Mouse (Mus musculus): Measurements from ENCODE around the gene Adgrf5. TPM values are rescaled to one million over a fixed set of nuclear protein-coding genes. Genes with fewer than 3 reads are reported as not detected.
A peak's percentile ranks its signal among the peaks of the same experiment; 100 is the strongest.
"Not testable (repeated sequence)": the region's sequence is repeated elsewhere in the genome, so short reads cannot be mapped to it uniquely, and the experiment has no call there.

The Adgrf5 gene
- polyA plus RNA-seq, 1 experiment = 19.0 TPM

GRCm38 (mm10) chr17:43334074-43334473, 26.2 kb upstream of the Adgrf5 start:
- Histone ChIP-seq H3K27me3 (ENCODE audit: control insufficient read depth, insufficient read depth, low read length) (no peaks in the 10 kb centered on the region), H3K4me1 (ENCODE audit: control insufficient read depth, insufficient read depth, low read length) (no peaks in the 10 kb centered on the region; the same call in 1 of the 2 replicates), H3K4me3 (replicated peaks; ENCODE audit: insufficient read depth, low read depth, low read length) (no peak overlapping the region), H3K27ac (ENCODE audit: insufficient read depth, low read length) (no peak overlapping the region)
- 89% methylated on average over 9 of the region's 9 CpGs for WGBS
- TF ChIP-seq CTCF (IDR thresholded peaks at IDR 0.05; ENCODE audit: borderline replicate concordance, insufficient read depth, low read depth, low read length) (no peak), POLR2A (IDR thresholded peaks at IDR 0.05; ENCODE audit: borderline replicate concordance, insufficient read depth, low read length) (no peak)
- no peak for DNase-seq

GRCm38 (mm10) chr17:43337643-43338042, 22.6 kb upstream of the Adgrf5 start:
- Histone ChIP-seq H3K27ac (ENCODE audit: insufficient read depth, low read length) (no peak overlapping the region), H3K27me3 (ENCODE audit: control insufficient read depth, insufficient read depth, low read length) (no peaks in the 10 kb centered on the region), H3K4me1 (ENCODE audit: control insufficient read depth, insufficient read depth, low read length) (no peaks in the 10 kb centered on the region), H3K4me3 (replicated peaks; ENCODE audit: insufficient read depth, low read depth, low read length) (no peak overlapping the region)
- no peak for DNase-seq
- 84% methylated on average over 2 of the region's 2 CpGs for WGBS
- TF ChIP-seq POLR2A (IDR thresholded peaks at IDR 0.05; ENCODE audit: borderline replicate concordance, insufficient read depth, low read length) (no peak), CTCF (IDR thresholded peaks at IDR 0.05; ENCODE audit: borderline replicate concordance, insufficient read depth, low read depth, low read length) (no peak)

GRCm38 (mm10) chr17:43338279-43338678, 22.0 kb upstream of the Adgrf5 start:
- no peak for TF ChIP-seq POLR2A (IDR thresholded peaks at IDR 0.05; ENCODE audit: borderline replicate concordance, insufficient read depth, low read length)
- TF ChIP-seq CTCF (IDR thresholded peaks at IDR 0.05; ENCODE audit: borderline replicate concordance, insufficient read depth, low read depth, low read length) = no peak
- no peaks in the 10 kb centered on the region for H3K4me1 ChIP-seq (ENCODE audit: control insufficient read depth, insufficient read depth, low read length)
- H3K27me3 ChIP-seq (ENCODE audit: control insufficient read depth, insufficient read depth, low read length) = no peaks in the 10 kb centered on the region
- DNase-seq = no peak
- no peak overlapping the region for H3K4me3 ChIP-seq (replicated peaks; ENCODE audit: insufficient read depth, low read depth, low read length)
- H3K27ac ChIP-seq (ENCODE audit: insufficient read depth, low read length) = no peak overlapping the region
- WGBS = 86% methylated on average over 3 of the region's 3 CpGs

GRCm38 (mm10) chr17:43346499-43346898, 13.8 kb upstream of the Adgrf5 start:
- H3K27me3 ChIP-seq (ENCODE audit: control insufficient read depth, insufficient read depth, low read length); H3K27ac ChIP-seq (ENCODE audit: insufficient read depth, low read length); H3K4me1 ChIP-seq (ENCODE audit: control insufficient read depth, insufficient read depth, low read length); DNase-seq; H3K4me3 ChIP-seq (replicated peaks; ENCODE audit: insufficient read depth, low read depth, low read length): not testable (repeated sequence)
- WGBS = 98% methylated on average over 2 of the region's 2 CpGs

GRCm38 (mm10) chr17:43357902-43358539, 2.2 kb upstream of the Adgrf5 start:
- 5% methylated on average over 9 of the region's 9 CpGs for WGBS
- DNase-seq = no peak
- H3K4me3 ChIP-seq (replicated peaks; ENCODE audit: insufficient read depth, low read depth, low read length) = no peak overlapping the region
- no peak overlapping the region for H3K27ac ChIP-seq (ENCODE audit: insufficient read depth, low read length)
- H3K4me1 ChIP-seq (ENCODE audit: control insufficient read depth, insufficient read depth, low read length) = no peaks in the 10 kb centered on the region
- H3K27me3 ChIP-seq (ENCODE audit: control insufficient read depth, insufficient read depth, low read length) = no peaks in the 10 kb centered on the region
- no peak for TF ChIP-seq POLR2A (IDR thresholded peaks at IDR 0.05; ENCODE audit: borderline replicate concordance, insufficient read depth, low read length)
- no peak for TF ChIP-seq CTCF (IDR thresholded peaks at IDR 0.05; ENCODE audit: borderline replicate concordance, insufficient read depth, low read depth, low read length)

- Histone ChIP-seq H3K27ac (ENCODE audit: insufficient read depth, low read length) (peak overlapping the region; percentile 30; the same call in 1 of the 2 replicates), H3K27me3 (ENCODE audit: control insufficient read depth, insufficient read depth, low read length) (no peaks in the 10 kb centered on the region), H3K4me1 (ENCODE audit: control insufficient read depth, insufficient read depth, low read length) (no peaks in the 10 kb centered on the region), H3K4me3 (replicated peaks; ENCODE audit: insufficient read depth, low read depth, low read length) (no peak overlapping the region)
- TF ChIP-seq POLR2A (IDR thresholded peaks at IDR 0.05; ENCODE audit: borderline replicate concordance, insufficient read depth, low read length) (no peak), CTCF (IDR thresholded peaks at IDR 0.05; ENCODE audit: borderline replicate concordance, insufficient read depth, low read depth, low read length) (no peak)
- no peak for DNase-seq
- 85% methylated on average over 11 of the region's 11 CpGs for WGBS
Measured at GRCm38 (mm10) chr17:43361021-43361420, 770 bp downstream of the Adgrf5 start.

- DNase-seq = no peak
- no peak for TF ChIP-seq CTCF (IDR thresholded peaks at IDR 0.05; ENCODE audit: borderline replicate concordance, insufficient read depth, low read depth, low read length)
- TF ChIP-seq POLR2A (IDR thresholded peaks at IDR 0.05; ENCODE audit: borderline replicate concordance, insufficient read depth, low read length) = no peak
- WGBS = 68% methylated on average over 11 of the region's 11 CpGs
Measured at GRCm38 (mm10) chr17:43362362-43362761, 2.1 kb downstream of the Adgrf5 start.

GRCm38 (mm10) chr17:43362881-43363280, 2.6 kb downstream of the Adgrf5 start:
- 58% methylated on average over 6 of the region's 6 CpGs for WGBS
- no peaks in the 10 kb centered on the region for H3K27me3 ChIP-seq (ENCODE audit: control insufficient read depth, insufficient read depth, low read length)
- DNase-seq = no peak
- no peaks in the 10 kb centered on the region for H3K4me1 ChIP-seq (ENCODE audit: control insufficient read depth, insufficient read depth, low read length)
- H3K4me3 ChIP-seq (replicated peaks; ENCODE audit: insufficient read depth, low read depth, low read length) = no peak overlapping the region
- H3K27ac ChIP-seq (ENCODE audit: insufficient read depth, low read length) = no peak overlapping the region
- TF ChIP-seq CTCF (IDR thresholded peaks at IDR 0.05; ENCODE audit: borderline replicate concordance, insufficient read depth, low read depth, low read length) = no peak
- no peak for TF ChIP-seq POLR2A (IDR thresholded peaks at IDR 0.05; ENCODE audit: borderline replicate concordance, insufficient read depth, low read length)

More at GRCm38 (mm10) chr17:43362362-43362761, 2.1 kb downstream of the Adgrf5 start:
- no peaks in the 10 kb centered on the region for H3K4me1 ChIP-seq (ENCODE audit: control insufficient read depth, insufficient read depth, low read length)
- no peak overlapping the region for H3K27ac ChIP-seq (ENCODE audit: insufficient read depth, low read length)
- H3K27me3 ChIP-seq (ENCODE audit: control insufficient read depth, insufficient read depth, low read length) = no peaks in the 10 kb centered on the region
- no peak overlapping the region for H3K4me3 ChIP-seq (replicated peaks; ENCODE audit: insufficient read depth, low read depth, low read length)

Measured in cerebellum, adult 2 months (tissue).